Mouse (Mus musculus) kidney, adult 9 months (tissue): ENCODE data around the gene Otud7a.

Source experiments
- DNase-seq: peaks from one replicate; pipeline ENCODE4 v3.0.0; 2022

Otud7a gene

DNA sequence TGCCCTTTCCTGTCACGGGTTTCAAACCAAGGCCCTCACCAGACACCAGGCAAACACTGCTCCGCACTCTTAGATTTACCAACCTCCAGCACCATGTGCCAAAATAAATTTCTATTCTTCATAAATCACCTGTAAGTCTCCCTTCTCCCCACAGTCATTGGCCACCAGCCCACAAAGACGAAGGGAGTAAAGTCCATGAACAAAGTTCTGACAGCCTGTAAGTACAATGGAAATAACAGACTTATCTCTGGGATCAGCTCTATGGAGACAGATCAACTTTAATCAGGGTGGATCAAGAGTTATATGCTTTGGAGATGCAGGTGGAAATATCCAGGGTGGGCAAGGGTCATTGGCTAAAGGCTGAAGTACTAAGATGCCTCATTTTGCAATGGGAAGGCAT lies 336.3 kb downstream of the Otud7a start:
- peak; percentile 38 for DNase-seq

DNA sequence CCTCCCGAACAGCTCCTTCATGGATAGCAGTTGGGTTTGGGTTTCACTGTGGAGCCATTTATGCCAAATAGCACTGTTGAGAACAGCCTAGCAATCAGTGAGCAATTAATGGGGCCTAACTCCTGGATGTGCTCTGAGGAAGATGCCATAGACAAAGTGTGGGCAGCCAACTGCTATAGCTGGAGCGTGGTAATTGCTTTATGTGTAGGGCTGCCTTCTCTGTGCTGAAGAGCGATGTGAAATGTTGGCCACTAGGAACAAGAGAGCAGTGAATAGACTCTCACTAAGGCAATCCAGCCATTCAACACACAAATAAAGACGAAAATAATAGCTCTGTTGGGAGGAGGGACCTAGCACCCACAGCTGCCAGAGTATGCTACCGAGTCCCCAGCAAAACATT lies 345.2 kb downstream of the Otud7a start:
- DNase-seq: no peak

DNA sequence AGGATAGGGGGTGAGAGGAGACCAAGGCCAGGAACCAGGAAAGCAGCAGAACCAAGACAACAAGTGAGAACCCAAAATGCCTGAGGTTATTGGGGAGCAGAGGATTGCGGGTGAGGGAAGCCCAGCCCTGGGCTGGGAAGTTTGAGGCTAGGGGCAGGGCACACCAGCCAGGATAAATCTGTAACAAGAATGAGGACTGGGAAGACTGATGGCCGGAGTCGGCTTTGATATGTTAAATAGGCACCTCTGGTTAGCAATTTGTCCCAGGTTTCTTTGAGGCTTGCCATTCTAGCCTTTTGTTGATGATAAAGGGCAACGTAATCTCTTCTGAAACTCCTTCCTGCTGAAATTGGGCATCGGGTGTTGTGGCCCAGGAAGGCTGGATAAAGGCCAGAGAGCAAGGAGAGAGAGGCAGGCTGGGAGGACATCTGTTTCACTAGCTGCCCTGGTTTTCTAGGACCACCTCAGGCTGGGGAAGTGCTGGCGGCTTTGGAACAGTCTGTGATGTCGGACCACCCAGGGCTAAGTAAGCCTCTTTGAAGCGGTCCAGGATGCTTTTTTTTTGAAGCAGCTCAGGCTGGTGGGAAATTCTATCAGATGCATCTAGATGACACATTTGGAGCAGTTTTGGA lies 351.6 kb downstream of the Otud7a start:
- no peak for DNase-seq

DNA sequence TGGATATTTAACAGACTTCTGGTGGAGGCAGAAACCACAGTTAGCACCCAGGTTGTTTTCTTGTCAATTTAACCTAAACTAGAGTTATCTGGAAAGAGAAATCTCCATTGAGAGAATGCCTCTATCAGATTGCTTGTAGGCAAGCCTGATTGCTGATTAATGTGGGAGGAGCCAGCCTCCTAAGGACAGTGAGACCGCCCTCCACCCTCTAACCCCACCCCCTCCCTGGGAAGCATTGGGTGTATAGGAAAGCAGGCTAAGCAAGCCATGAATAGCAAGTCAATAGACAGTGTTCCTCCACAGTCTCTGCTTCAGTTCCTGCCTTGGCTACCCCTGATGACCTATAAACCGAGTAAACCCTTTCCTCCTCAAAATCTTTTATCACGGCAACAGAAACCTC lies 353.9 kb downstream of the Otud7a start:
- no peak for DNase-seq

DNA sequence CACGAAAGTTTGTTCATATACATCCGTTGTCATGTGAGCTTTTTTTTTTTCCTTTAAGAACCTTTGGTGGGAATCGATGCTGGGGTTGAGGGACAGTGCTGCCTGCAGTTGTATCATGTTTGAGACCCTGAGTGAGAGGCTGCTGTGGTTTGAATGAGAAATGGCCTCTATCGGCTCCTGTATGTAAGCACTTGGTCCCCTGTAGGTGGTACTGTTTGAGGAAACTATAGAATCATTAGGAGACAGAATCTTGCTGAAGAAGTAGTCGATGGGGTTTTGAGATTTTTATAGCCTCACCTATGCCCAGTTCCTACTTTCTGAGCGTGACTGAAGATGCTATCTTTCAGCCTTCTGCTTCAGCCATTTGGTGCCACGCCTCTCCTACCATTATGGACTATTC lies 354.8 kb downstream of the Otud7a start:
- DNase-seq: no peak

DNA sequence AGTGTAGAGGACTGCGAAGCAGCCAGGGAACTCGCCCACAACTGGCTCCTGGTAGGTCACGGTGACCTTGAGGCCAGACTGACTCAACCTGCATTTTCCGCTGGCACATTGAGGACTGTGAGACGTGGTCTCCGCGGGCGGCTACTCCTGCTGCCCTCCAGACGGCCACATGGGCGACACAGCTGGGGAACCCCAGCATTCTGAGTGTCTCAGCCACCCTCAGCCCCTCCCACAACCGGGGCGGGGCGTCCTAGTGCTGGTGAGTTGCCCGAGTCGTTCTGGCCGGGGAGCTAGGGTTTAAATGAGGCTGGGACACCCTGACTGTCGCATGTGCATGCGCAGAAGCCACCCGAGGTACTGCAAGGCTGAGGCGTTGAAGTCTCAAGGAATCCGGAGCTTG lies 358.2 kb downstream of the Otud7a start:
- peak; percentile 56 for DNase-seq
